Mouse (Mus musculus) embryonic facial prominence, embryonic 10.5 days (tissue): ENCODE measurements around the gene Sh2d3c. TPM values are rescaled to one million over a fixed set of nuclear protein-coding genes. Genes with fewer than 3 reads are reported as not detected.

Experiments
- DNase-seq: peaks from one replicate; pipeline ENCODE4 v3.0.0-alpha.2; 2017; ENCODE audit warnings: low spot score
- H3K27ac ChIP-seq: fragments of 300-500 bp; sonication (generic); replicated peaks from 2 replicates; pipeline ENCODE4 v1.5.1; 2016; ENCODE audit warnings: mild to moderate bottlenecking
- H3K27me3 ChIP-seq: fragments of 300-500 bp; sonication (generic); replicated peaks from 2 replicates; pipeline ENCODE4 v1.6.1; 2016; ENCODE audit warnings: low read depth, mild to moderate bottlenecking; ENCODE audit not compliant: poor library complexity, severe bottlenecking
- H3K36me3 ChIP-seq: fragments of 300-500 bp; sonication (generic); replicated peaks from 2 replicates; pipeline ENCODE4 v1.6.1; 2016; ENCODE audit warnings: mild to moderate bottlenecking, moderate library complexity
- H3K4me1 ChIP-seq: fragments of 300-500 bp; sonication (generic); 2 replicates; pipeline ENCODE4 v1.6.1; 2016
- H3K4me3 ChIP-seq: fragments of 300-500 bp; sonication (generic); 2 replicates; pipeline ENCODE4 v1.5.1; 2016; ENCODE audit warnings: mild to moderate bottlenecking, moderate library complexity
- H3K9me3 ChIP-seq: fragments of 300-500 bp; sonication (generic); 2 replicates; pipeline ENCODE4 v1.6.1; 2016; ENCODE audit warnings: mild to moderate bottlenecking
- WGBS: fragments of 180-500 bp; shearing (Covaris S2); methylation state at CpG from one replicate; pipeline ENCODE4 v1.1.7; 2016; 5-methylcytosine and 5-hydroxymethylcytosine counted together
- microRNA counts: library from miRNA; unstranded; fragments of <30 nt; microRNA quantifications from one replicate; lab custom pipeline; 2017
- microRNA-seq: library from miRNA; unstranded; fragments of <30 nt; microRNA quantifications from one replicate; pipeline ENCODE4, GENCODE M21; 2017
- polyA plus RNA-seq: library from polyadenylated mRNA; unstranded; fragments of >200 nt; fragmentation: Nextera tagmentation; extraction: Ambion mirVana; gene quantifications from 2 replicates; pipeline ENCODE4 v1.2.1, GENCODE M21; 2016

The Sh2d3c gene
- polyA plus RNA-seq, 1 experiment from 2014 or later: 27.1 TPM

- DNase-seq: no peak
- H3K9me3 ChIP-seq: no peaks in the 10 kb centered on the region
- H3K4me1 ChIP-seq: peaks cover 10% of the 10 kb centered on the region; the same call in 1 of the 2 replicates
- 67% methylated on average over 6 of the region's 6 CpGs for WGBS
- H3K27me3 ChIP-seq: no peaks in the 10 kb centered on the region
- no peak overlapping the region for H3K27ac ChIP-seq
- peaks cover 4% of the 10 kb centered on the region; the same call in 1 of the 2 replicates for H3K36me3 ChIP-seq
- H3K4me3 ChIP-seq: no peak overlapping the region
These were observed 66.3 kb downstream of the Sh2d3c start for GRCm38 (mm10) chr2:32787176-32787575.

GRCm38 (mm10) chr2:32788581-32788980, 67.7 kb downstream of the Sh2d3c start:
- Histone ChIP-seq H3K27ac (0 out of 2 replicates have a peak overlapping the region, but pooled peaks have one; percentile 24), H3K27me3 (no peaks in the 10 kb centered on the region), H3K9me3 (no peaks in the 10 kb centered on the region), H3K4me3 (no peak overlapping the region), H3K36me3 (peaks cover 9% of the 10 kb centered on the region; the same call in 1 of the 2 replicates), H3K4me1 (peaks cover 10% of the 10 kb centered on the region; the same call in 1 of the 2 replicates)
- DNase-seq: no peak
- WGBS: 46% methylated on average over 2 of the region's 2 CpGs

- Histone ChIP-seq H3K9me3 (no peaks in the 10 kb centered on the region), H3K4me1 (peaks cover 7% of the 10 kb centered on the region; the same call in 1 of the 2 replicates), H3K27me3 (no peaks in the 10 kb centered on the region), H3K36me3 (peaks cover 34% of the 10 kb centered on the region), H3K27ac (no peak overlapping the region), H3K4me3 (no peak overlapping the region)
- no peak for DNase-seq
- WGBS: 90% methylated on average over 6 of the region's 6 CpGs
These were observed 70.4 kb downstream of the Sh2d3c start for GRCm38 (mm10) chr2:32791297-32791696.

GRCm38 (mm10) chr2:32795748-32796418, 75.0 kb downstream of the Sh2d3c start:
- Histone ChIP-seq H3K4me3 (no peak overlapping the region), H3K9me3 (no peaks in the 10 kb centered on the region), H3K4me1 (peaks cover 11% of the 10 kb centered on the region), H3K27me3 (no peaks in the 10 kb centered on the region), H3K36me3 (peaks cover 67% of the 10 kb centered on the region), H3K27ac (no peak overlapping the region)
- no peak for DNase-seq
- 91% methylated on average over 13 of the region's 13 CpGs for WGBS

- no peak overlapping the region; the same call in 1 of the 2 replicates for H3K27ac ChIP-seq
- H3K4me3 ChIP-seq: no peak overlapping the region
- H3K27me3 ChIP-seq: no peaks in the 10 kb centered on the region
- DNase-seq: no peak
- H3K36me3 ChIP-seq: peaks cover 84% of the 10 kb centered on the region
- H3K4me1 ChIP-seq: peaks cover 11% of the 10 kb centered on the region
- WGBS: 72% methylated on average over 10 of the region's 10 CpGs
- no peaks in the 10 kb centered on the region for H3K9me3 ChIP-seq
These were observed 77.6 kb downstream of the Sh2d3c start for GRCm38 (mm10) chr2:32798251-32798962.

MicroRNA genes within 50 kb of the gene (microRNA counts, 519-probe panel; counts per million panel counts)
- 188 counts per million, percentile 57 among the panel's probes with 10 or more counts for microRNA mmu-miR-2861 (lab: Ali Mortazavi, UCI)

Small RNA genes within 50 kb of the gene (microRNA-seq; reads per million reads assigned to microRNA genes)
- gene Gm47291 (not detected), gene Mir2861 (not detected), gene Mir3960 (not detected), gene Mir8093 (not detected)

Other genes with a start within 250 kb of the Sh2d3c start
- gene Fam102a, start 185.7 kb upstream of the Sh2d3c start, polyA plus RNA-seq: 11.8 and 12.3 TPM in 2 replicates
- gene Dpm2, start 150.2 kb upstream of the Sh2d3c start, polyA plus RNA-seq: 109 and 111 TPM in 2 replicates
- gene Pip5kl1, start 146.3 kb upstream of the Sh2d3c start, polyA plus RNA-seq: 2.0 and 2.1 TPM in 2 replicates
- gene 9430097D07Rik, start 145.4 kb upstream of the Sh2d3c start, polyA plus RNA-seq: 0.11 TPM in 2 replicates
- 25.1 and 26.4 TPM in 2 replicates for gene St6galnac4, start 134.0 kb upstream of the Sh2d3c start, polyA plus RNA-seq
- gene St6galnac6, start 121.3 kb upstream of the Sh2d3c start, polyA plus RNA-seq: 17.1 and 17.3 TPM in 2 replicates
- 20.5 and 24.7 TPM in 2 replicates for gene Ak1, start 99.3 kb upstream of the Sh2d3c start, polyA plus RNA-seq
- 23.7 and 25.5 TPM in 2 replicates for gene Eng, start 74.5 kb upstream of the Sh2d3c start, polyA plus RNA-seq
- 33.5 and 35.5 TPM in 2 replicates for gene Fpgs, start 16.9 kb upstream of the Sh2d3c start, polyA plus RNA-seq
- 130 and 135 TPM in 2 replicates for gene Cdk9, start 8.0 kb upstream of the Sh2d3c start, polyA plus RNA-seq
- 0.52 and 0.57 TPM in 2 replicates for gene 6330409D20Rik, start 20.0 kb downstream of the Sh2d3c start, polyA plus RNA-seq
- gene Tor2a, start 36.2 kb downstream of the Sh2d3c start, polyA plus RNA-seq: 48.9 and 53.5 TPM in 2 replicates
- gene Ttc16, start 54.6 kb downstream of the Sh2d3c start, polyA plus RNA-seq: 0.31 and 0.34 TPM in 2 replicates
- 5.3 and 6.4 TPM in 2 replicates for gene Ptrh1, start 54.7 kb downstream of the Sh2d3c start, polyA plus RNA-seq
- 0.54 and 0.60 TPM in 2 replicates for gene Cfap157, start 63.4 kb downstream of the Sh2d3c start, polyA plus RNA-seq
- gene Stxbp1, start 126.2 kb downstream of the Sh2d3c start, polyA plus RNA-seq: 24.4 and 25.1 TPM in 2 replicates
- 43.9 and 46.4 TPM in 2 replicates for gene Fam129b, start 155.1 kb downstream of the Sh2d3c start, polyA plus RNA-seq
- gene Rpl12, start 240.5 kb downstream of the Sh2d3c start, polyA plus RNA-seq: 196 and 200 TPM in 2 replicates
- 7.8 and 8.9 TPM in 2 replicates for gene Lrsam1, start 240.6 kb downstream of the Sh2d3c start, polyA plus RNA-seq